Mouse (Mus musculus) heart, postnatal 0 days (tissue): Measurements from ENCODE around the gene Sh3bp5.

Source experiments
- CTCF ChIP-seq: IDR thresholded peaks from 2 replicates; pipeline ENCODE4 v1.5.1; 2016; ENCODE audit warnings: antibody characterized with exemption, control low read depth, low read depth
- EP300 ChIP-seq: IDR thresholded peaks from 2 replicates; pipeline ENCODE4 v1.6.1; 2016; ENCODE audit warnings: antibody characterized with exemption, low read depth

GRCm38 (mm10) chr14:31337947-31338346 lies 97.9 kb downstream of the Sh3bp5 start:
- TF ChIP-seq CTCF (no peak), EP300 (no peak)
